Mouse (Mus musculus) kidney, postnatal 14 days (tissue): ENCODE measurements around the gene Arid1b.

ENCODE experiments used
- DNase-seq: peaks from one replicate; pipeline ENCODE4 v3.0.0; 2022; ENCODE audit warnings: mixed read lengths

Gene Arid1b

GRCm38 (mm10) chr17:5196005-5196404 lies 201.9 kb downstream of the Arid1b start:
- DNase-seq, result no peak

- DNase-seq, result no peak
Observed at GRCm38 (mm10) chr17:5196508-5196907, 202.4 kb downstream of the Arid1b start.

GRCm38 (mm10) chr17:5197083-5197482 lies 203.0 kb downstream of the Arid1b start:
- no peak for DNase-seq

GRCm38 (mm10) chr17:5197765-5198164 lies 203.6 kb downstream of the Arid1b start:
- DNase-seq, result no peak

GRCm38 (mm10) chr17:5198252-5198651 lies 204.1 kb downstream of the Arid1b start:
- DNase-seq, result no peak

- DNase-seq, result no peak
Observed at GRCm38 (mm10) chr17:5198811-5199210, 204.7 kb downstream of the Arid1b start.

- DNase-seq, result no peak
Observed at GRCm38 (mm10) chr17:5200638-5201037, 206.5 kb downstream of the Arid1b start.

GRCm38 (mm10) chr17:5201859-5202598 lies 207.9 kb downstream of the Arid1b start:
- DNase-seq, result peak; percentile 80

- no peak for DNase-seq
Observed at GRCm38 (mm10) chr17:5202756-5203155, 208.6 kb downstream of the Arid1b start.

- DNase-seq, result no peak
Observed at GRCm38 (mm10) chr17:5203346-5204102, 209.4 kb downstream of the Arid1b start.

- no peak for DNase-seq
Observed at GRCm38 (mm10) chr17:5204103-5204665, 210.1 kb downstream of the Arid1b start.

GRCm38 (mm10) chr17:5205163-5205581 lies 211.0 kb downstream of the Arid1b start:
- no peak for DNase-seq

- DNase-seq, result peak; percentile 50
Observed at GRCm38 (mm10) chr17:5206731-5207130, 212.6 kb downstream of the Arid1b start.

GRCm38 (mm10) chr17:5207881-5208280 lies 213.7 kb downstream of the Arid1b start:
- no peak for DNase-seq

GRCm38 (mm10) chr17:5208362-5208761 lies 214.2 kb downstream of the Arid1b start:
- DNase-seq, result no peak

- DNase-seq, result no peak
Observed at GRCm38 (mm10) chr17:5209076-5209475, 214.9 kb downstream of the Arid1b start.

GRCm38 (mm10) chr17:5210101-5210727 lies 216.1 kb downstream of the Arid1b start:
- DNase-seq, result no peak

- no peak for DNase-seq
Observed at GRCm38 (mm10) chr17:5210891-5211290, 216.8 kb downstream of the Arid1b start.

- DNase-seq, result peak; percentile 59
Observed at GRCm38 (mm10) chr17:5212166-5212565, 218.0 kb downstream of the Arid1b start.

GRCm38 (mm10) chr17:5213441-5213840 lies 219.3 kb downstream of the Arid1b start:
- no peak for DNase-seq

- no peak for DNase-seq
Observed at GRCm38 (mm10) chr17:5215352-5215751, 221.2 kb downstream of the Arid1b start.

- peak; percentile 53 for DNase-seq
Observed at GRCm38 (mm10) chr17:5216965-5217546, 222.9 kb downstream of the Arid1b start.
